Mouse (Mus musculus) liver, embryonic 15.5 days (tissue): ENCODE measurements at regions not wholly inside any gene's neighbourhood (a gene's known extent, or its start where the extent isn't known, plus 50 kb on each side); places are given as distances from the start of the nearest gene placed in this dataset.

Experiments
- ATAC-seq: fragments of 200-750 bp; cut with Nextera tagmentation; 2 replicates; pipeline ENCODE4 v1.8.0; 2017; ENCODE audit warnings: moderate number of reproducible peaks, mild to moderate bottlenecking, moderate library complexity; ENCODE audit not compliant: insufficient read depth
- H3K27ac ChIP-seq: fragments of 300-500 bp; sonication (generic); replicated peaks from 2 replicates; pipeline ENCODE4 v1.5.1; 2015; ENCODE audit warnings: mild to moderate bottlenecking, inconsistent platforms
- H3K27me3 ChIP-seq: fragments of 300-500 bp; sonication (generic); 2 replicates; pipeline ENCODE4 v1.6.1; 2015; ENCODE audit warnings: mild to moderate bottlenecking, inconsistent platforms
- H3K36me3 ChIP-seq: fragments of 300-500 bp; sonication (generic); replicated peaks from 2 replicates; pipeline ENCODE4 v1.6.1; 2015; ENCODE audit warnings: moderate library complexity, mild to moderate bottlenecking, inconsistent platforms
- H3K4me1 ChIP-seq: fragments of 300-500 bp; sonication (generic); replicated peaks from 2 replicates; pipeline ENCODE4 v1.6.1; 2015; ENCODE audit warnings: inconsistent platforms
- H3K4me2 ChIP-seq: fragments of 300-500 bp; sonication (generic); 2 replicates; pipeline ENCODE4 v1.6.1; 2015; ENCODE audit warnings: moderate library complexity, mild to moderate bottlenecking, inconsistent platforms
- H3K4me3 ChIP-seq: fragments of 300-500 bp; sonication (generic); replicated peaks from 2 replicates; pipeline ENCODE4 v1.5.1; 2015; ENCODE audit warnings: mild to moderate bottlenecking, inconsistent platforms
- H3K9ac ChIP-seq: fragments of 300-500 bp; sonication (generic); 2 replicates; pipeline ENCODE4 v1.6.1; 2015; ENCODE audit warnings: moderate library complexity, mild to moderate bottlenecking, inconsistent platforms
- H3K9me3 ChIP-seq: fragments of 300-500 bp; sonication (generic); replicated peaks from 2 replicates; pipeline ENCODE4 v1.6.1; 2016; ENCODE audit warnings: inconsistent platforms
- WGBS: fragments of 180-500 bp; shearing (Covaris S2); methylation state at CpG from one replicate; pipeline ENCODE4 v1.1.7; 2015; ENCODE audit warnings: mixed read lengths; ENCODE audit not compliant: insufficient replicate concordance; 5-methylcytosine and 5-hydroxymethylcytosine counted together

GRCm38 (mm10) chr4:93986189-93986588 lies 570.2 kb upstream of the Gm10306 start:
- no peak overlapping the region for H3K4me2 ChIP-seq
- no peak for ATAC-seq
- no peaks in the 10 kb centered on the region for H3K27me3 ChIP-seq
- no peaks in the 10 kb centered on the region for H3K36me3 ChIP-seq
- H3K4me3 ChIP-seq = no peak overlapping the region
- WGBS = 39% methylated on average over 3 of the region's 3 CpGs
- no peaks in the 10 kb centered on the region for H3K4me1 ChIP-seq
- H3K27ac ChIP-seq = no peak overlapping the region
- H3K9ac ChIP-seq = no peak overlapping the region
- no peaks in the 10 kb centered on the region for H3K9me3 ChIP-seq

GRCm38 (mm10) chr4:93990273-93990869 lies 566.0 kb upstream of the Gm10306 start:
- H3K9ac ChIP-seq = no peak overlapping the region
- no peak overlapping the region for H3K4me3 ChIP-seq
- no peaks in the 10 kb centered on the region for H3K4me1 ChIP-seq
- H3K27ac ChIP-seq = no peak overlapping the region
- 53% methylated on average over 7 of the region's 7 CpGs for WGBS
- no peaks in the 10 kb centered on the region for H3K9me3 ChIP-seq
- no peaks in the 10 kb centered on the region for H3K36me3 ChIP-seq
- ATAC-seq = no peak
- H3K27me3 ChIP-seq = no peaks in the 10 kb centered on the region
- no peak overlapping the region for H3K4me2 ChIP-seq

GRCm38 (mm10) chr4:94005818-94006217 lies 550.5 kb upstream of the Gm10306 start:
- ATAC-seq = no peak
- 20% methylated on average over 1 of the region's 1 CpGs for WGBS
- Histone ChIP-seq H3K4me3 (no peak overlapping the region), H3K27ac (no peak overlapping the region), H3K9me3 (no peaks in the 10 kb centered on the region), H3K4me1 (no peaks in the 10 kb centered on the region), H3K27me3 (no peaks in the 10 kb centered on the region), H3K4me2 (no peak overlapping the region), H3K36me3 (no peaks in the 10 kb centered on the region), H3K9ac (no peak overlapping the region)

DNA sequence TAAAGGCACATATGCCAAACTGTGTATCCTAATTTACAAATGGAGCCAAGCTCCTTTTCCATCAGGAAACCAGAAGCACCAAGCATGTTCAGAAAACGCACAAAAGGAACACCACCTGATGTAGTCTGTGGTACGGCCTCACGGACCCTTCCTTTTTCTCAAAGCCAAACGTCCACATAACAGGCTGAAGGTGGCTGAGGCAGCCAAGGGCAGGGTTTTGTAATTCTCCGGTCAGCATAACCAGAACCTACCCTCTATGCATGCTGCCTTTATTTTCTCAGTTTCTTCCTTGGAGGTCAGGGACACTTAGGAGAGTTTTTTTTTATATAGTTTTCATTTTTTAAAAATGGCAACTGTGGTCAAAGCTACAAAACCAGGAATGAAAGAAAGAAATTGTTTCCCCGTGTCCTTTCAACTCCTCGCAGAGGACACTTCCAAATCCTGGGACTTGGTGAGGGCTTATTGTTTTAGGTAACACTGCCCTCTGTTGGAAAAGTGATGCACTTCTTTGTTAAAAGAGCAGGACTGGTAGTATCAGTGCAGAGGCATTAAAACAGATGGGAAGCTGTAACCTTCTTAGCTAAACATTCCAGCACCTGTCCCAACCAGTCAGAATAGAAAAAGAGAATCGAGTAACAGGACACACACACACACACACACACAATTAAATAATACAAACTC lies 549.1 kb upstream of the Gm10306 start:
- no peaks in the 10 kb centered on the region for H3K9me3 ChIP-seq
- no peaks in the 10 kb centered on the region for H3K36me3 ChIP-seq
- no peaks in the 10 kb centered on the region for H3K27me3 ChIP-seq
- no peak for ATAC-seq
- no peak overlapping the region for H3K4me2 ChIP-seq
- H3K4me3 ChIP-seq = no peak overlapping the region
- H3K27ac ChIP-seq = no peak overlapping the region
- WGBS = 39% methylated on average over 8 of the region's 8 CpGs
- H3K9ac ChIP-seq = no peak overlapping the region
- no peaks in the 10 kb centered on the region for H3K4me1 ChIP-seq

GRCm38 (mm10) chr4:94015713-94016112 lies 540.6 kb upstream of the Gm10306 start:
- Histone ChIP-seq H3K27ac (no peak overlapping the region), H3K9me3 (no peaks in the 10 kb centered on the region), H3K36me3 (no peaks in the 10 kb centered on the region), H3K27me3 (no peaks in the 10 kb centered on the region), H3K4me1 (no peaks in the 10 kb centered on the region), H3K9ac (no peak overlapping the region), H3K4me2 (no peak overlapping the region), H3K4me3 (no peak overlapping the region)
- 45% methylated on average over 2 of the region's 2 CpGs for WGBS
- ATAC-seq = no peak

DNA sequence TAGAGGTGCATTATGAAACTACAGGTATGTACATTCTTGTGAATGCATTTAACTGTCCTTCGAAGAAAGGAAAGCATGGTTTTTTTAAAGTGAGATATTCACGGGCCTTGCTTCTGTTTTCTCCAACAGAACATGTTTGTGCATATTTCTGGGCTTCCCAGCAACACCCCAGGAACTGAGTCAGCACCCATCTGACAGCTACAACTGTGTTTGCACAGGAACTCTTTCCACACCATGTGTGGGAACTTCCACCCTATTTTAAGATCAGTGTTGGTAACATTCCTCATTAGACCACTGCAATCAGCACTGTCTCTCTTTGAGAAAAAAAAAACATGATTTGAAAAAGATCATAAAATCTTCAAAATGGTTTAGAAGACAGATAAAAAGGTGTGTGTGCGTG lies 538.6 kb upstream of the Gm10306 start:
- no peak overlapping the region for H3K9ac ChIP-seq
- no peak overlapping the region for H3K4me2 ChIP-seq
- no peaks in the 10 kb centered on the region for H3K36me3 ChIP-seq
- no peaks in the 10 kb centered on the region for H3K27me3 ChIP-seq
- H3K4me3 ChIP-seq = no peak overlapping the region
- H3K4me1 ChIP-seq = no peaks in the 10 kb centered on the region
- H3K9me3 ChIP-seq = no peaks in the 10 kb centered on the region
- ATAC-seq = no peak
- WGBS = 42% methylated on average over 3 of the region's 3 CpGs
- H3K27ac ChIP-seq = no peak overlapping the region

DNA sequence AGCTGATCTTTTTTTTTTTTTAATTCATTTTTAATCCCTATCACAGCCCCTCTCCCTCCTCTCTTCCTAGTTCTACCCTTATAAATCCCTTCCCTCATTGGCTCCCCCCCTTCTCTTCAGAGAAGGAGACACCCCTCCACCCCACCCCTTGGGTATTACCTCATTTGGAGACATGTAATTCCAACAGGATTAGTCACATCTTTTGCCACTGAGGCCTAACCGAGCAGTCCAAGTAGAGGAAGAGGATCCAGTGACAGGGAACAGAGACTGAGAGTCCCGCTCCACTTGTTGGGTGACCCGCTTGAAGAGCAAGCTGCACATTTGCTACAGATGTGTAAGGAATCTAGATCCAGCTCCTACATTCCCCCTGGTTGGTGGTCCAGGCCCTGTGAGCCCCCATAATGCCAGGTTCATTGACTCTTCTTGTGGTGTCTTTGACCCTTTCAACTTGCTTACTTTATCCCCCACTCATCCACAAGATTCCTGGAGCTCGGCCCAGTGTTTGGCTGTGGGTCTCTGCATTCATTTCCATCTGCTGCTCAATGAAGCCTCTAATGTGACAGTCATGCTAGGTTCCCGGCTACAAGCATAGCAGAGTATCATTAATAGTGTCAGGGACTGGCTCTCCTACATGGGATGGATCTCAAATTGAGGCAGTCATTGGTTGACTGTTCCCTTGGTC lies 506.6 kb upstream of the Gm10306 start:
- Histone ChIP-seq H3K27ac (no peak overlapping the region), H3K27me3 (no peaks in the 10 kb centered on the region), H3K4me3 (no peak overlapping the region), H3K4me1 (no peaks in the 10 kb centered on the region), H3K9me3 (no peaks in the 10 kb centered on the region), H3K9ac (no peak overlapping the region), H3K4me2 (no peak overlapping the region), H3K36me3 (no peaks in the 10 kb centered on the region)
- WGBS = 58% methylated on average over 5 of the region's 5 CpGs
- no peak for ATAC-seq

DNA sequence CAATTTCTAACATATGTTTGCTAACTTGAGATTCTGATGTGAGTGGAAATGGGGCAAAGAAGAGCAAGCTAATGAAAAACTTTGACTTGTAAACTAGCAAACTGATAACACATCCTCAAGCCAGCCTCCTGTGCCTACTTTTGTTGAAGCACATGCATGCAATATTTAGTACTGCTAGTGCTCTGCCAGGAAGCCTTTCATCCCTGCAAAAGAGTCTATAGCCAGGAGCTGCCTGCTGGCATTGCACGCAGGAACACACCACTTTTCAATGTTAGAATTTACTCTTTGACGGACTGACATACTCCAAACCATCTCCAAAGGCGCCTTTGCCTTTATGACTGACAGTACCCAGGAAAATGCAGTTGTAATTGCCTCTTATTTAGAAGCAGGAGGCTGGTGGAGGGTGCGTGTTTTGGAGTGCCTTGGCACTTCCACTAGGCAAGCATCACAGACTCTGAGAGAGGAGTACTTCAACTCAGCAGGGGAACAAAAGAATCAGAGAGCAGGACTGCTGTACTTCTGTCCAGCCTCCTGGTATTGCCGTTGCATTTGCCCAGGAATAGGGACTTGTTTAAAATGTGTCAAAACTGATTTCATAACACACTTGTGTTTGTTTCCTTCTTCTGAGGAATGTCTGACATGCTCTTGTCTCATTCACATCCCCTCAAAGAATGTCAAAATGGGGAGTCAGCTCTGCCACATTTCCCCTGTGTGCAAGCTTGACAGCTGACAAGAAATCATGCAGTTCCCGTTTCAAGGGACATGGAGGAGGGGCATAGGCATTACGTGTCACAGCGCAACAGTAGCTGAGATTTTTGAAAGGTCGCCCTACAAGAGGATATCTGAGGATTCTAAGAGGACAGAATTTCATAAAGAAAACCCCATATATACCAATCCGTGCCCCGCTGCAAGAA lies 503.8 kb upstream of the Gm10306 start:
- Histone ChIP-seq H3K9me3 (no peaks in the 10 kb centered on the region), H3K36me3 (no peaks in the 10 kb centered on the region), H3K27ac (no peak overlapping the region), H3K4me1 (no peaks in the 10 kb centered on the region), H3K4me2 (no peak overlapping the region), H3K4me3 (no peak overlapping the region), H3K27me3 (no peaks in the 10 kb centered on the region), H3K9ac (no peak overlapping the region)
- no peak for ATAC-seq
- WGBS = 56% methylated on average over 11 of the region's 11 CpGs

- no peaks in the 10 kb centered on the region for H3K27me3 ChIP-seq
- ATAC-seq = no peak
- H3K4me3 ChIP-seq = no peak overlapping the region
- no peak overlapping the region for H3K9ac ChIP-seq
- H3K4me2 ChIP-seq = no peak overlapping the region
- no peaks in the 10 kb centered on the region for H3K36me3 ChIP-seq
- no peaks in the 10 kb centered on the region for H3K9me3 ChIP-seq
- H3K27ac ChIP-seq = no peak overlapping the region
- 62% methylated on average over 9 of the region's 9 CpGs for WGBS
- H3K4me1 ChIP-seq = no peaks in the 10 kb centered on the region
Observed at GRCm38 (mm10) chr4:94073178-94073870, 483.0 kb upstream of the Gm10306 start.

- Histone ChIP-seq H3K9me3 (no peaks in the 10 kb centered on the region), H3K36me3 (no peaks in the 10 kb centered on the region), H3K4me3 (no peak overlapping the region), H3K9ac (no peak overlapping the region), H3K27me3 (no peaks in the 10 kb centered on the region), H3K27ac (no peak overlapping the region), H3K4me1 (no peaks in the 10 kb centered on the region), H3K4me2 (no peak overlapping the region)
- no peak for ATAC-seq
- WGBS = 69% methylated on average over 3 of the region's 3 CpGs
Observed at GRCm38 (mm10) chr4:94082839-94083238, 473.5 kb upstream of the Gm10306 start.
